Mouse (Mus musculus) heart, postnatal 10 days (tissue): ENCODE data around the gene Clpp. TPM values are rescaled to one million over a fixed set of nuclear protein-coding genes. Genes with fewer than 3 reads are reported as not detected.

Experiments
- DNase-seq, 2 experiments: peaks; one replicate each; pipeline ENCODE4 v3.0.0; 2021
- intact Hi-C: fragments of 180-260 bp; cut with DNase I; formaldehyde crosslinking; loops from one replicate; pipeline ENCODE4 v1.15.1; 2025
- total RNA-seq, 2 experiments: library from RNA; stranded (reverse); gene quantifications; 2 replicates each; pipeline ENCODE4 v1.2.3; 2021

The Clpp gene
- total RNA-seq, 2 experiments from 2014 or later, result 60.1 to 60.6 TPM

GRCm38 (mm10) chr17:56985656-56986055 lies 4.4 kb upstream of the Clpp start:
- intact Hi-C loops, result loop anchor here (5.0 kb wide), 1 partner anchor 53 kb away; no protein-coding TSS in a partner anchor

GRCm38 (mm10) chr17:56986105-56986805 lies 3.9 kb upstream of the Clpp start:
- no peak for DNase-seq
- intact Hi-C loops, result loop anchor here (5.0 kb wide), 1 partner anchor 54 kb away; no protein-coding TSS in a partner anchor

More at GRCm38 (mm10) chr17:56985656-56986055, 4.4 kb upstream of the Clpp start:
- no peak for DNase-seq

- no peak for DNase-seq
- intact Hi-C loops, result loop anchor here (5.0 kb wide), 1 partner anchor 56 kb away; no protein-coding TSS in a partner anchor
These were observed 1.7 kb upstream of the Clpp start for GRCm38 (mm10) chr17:56988441-56988840.

- DNase-seq, result no peak
- intact Hi-C loops, result loop anchor here (5.0 kb wide), 1 partner anchor 57 kb away; no protein-coding TSS in a partner anchor
These were observed 1.1 kb upstream of the Clpp start for GRCm38 (mm10) chr17:56988921-56989430.

- intact Hi-C loops, result loop anchor here (2.0 to 10.0 kb wide), 3 partner anchors 57 to 287 kb away; partner anchors contain the start of genes Gpr108 and Trip10
These were observed 514 bp upstream of the Clpp start for GRCm38 (mm10) chr17:56989467-56990114.

GRCm38 (mm10) chr17:56990966-56991365 lies 861 bp downstream of the Clpp start:
- no peak for DNase-seq
- intact Hi-C loops, result loop anchor here (2.0 to 10.0 kb wide), 2 partner anchors 254 to 286 kb away; partner anchors contain the start of genes Gpr108 and Trip10

More at GRCm38 (mm10) chr17:56989467-56990114, 514 bp upstream of the Clpp start:
- DNase-seq, result no peak

- intact Hi-C loops, result loop anchor here (5.0 to 10.0 kb wide), 2 partner anchors 250 to 337 kb away; partner anchors contain the start of genes Gpr108 and Trip10
- DNase-seq, result no peak
These were observed 4.9 kb downstream of the Clpp start for GRCm38 (mm10) chr17:56995046-56995445.

GRCm38 (mm10) chr17:56996506-56996905 lies 6.4 kb downstream of the Clpp start:
- DNase-seq, result no peak
- intact Hi-C loops, result loop anchor here (2.0 to 10.0 kb wide), 3 partner anchors 100 to 336 kb away; partner anchors contain the start of genes Gpr108 and Trip10

- intact Hi-C loops, result loop anchor here (1.0 to 10.0 kb wide), 4 partner anchors 100 to 335 kb away; partner anchors contain the start of genes Gpr108 and Trip10
These were observed 7.0 kb downstream of the Clpp start, which contains the start of gene Alkbh7 for GRCm38 (mm10) chr17:56997029-56997667. TSS of gene Alkbh7 (plus strand) at chr17:56997339.

GRCm38 (mm10) chr17:56999414-56999813 lies 9.3 kb downstream of the Clpp start:
- no peak for DNase-seq
- intact Hi-C loops, result loop anchor here (5.0 to 10.0 kb wide), 2 partner anchors 245 to 333 kb away; partner anchors contain the start of genes Gpr108 and Trip10

More at GRCm38 (mm10) chr17:56997029-56997667, 7.0 kb downstream of the Clpp start, which contains the start of gene Alkbh7:
- DNase-seq, result peak; percentile 97 to 98

GRCm38 (mm10) chr17:56999968-57000609 lies 10.0 kb downstream of the Clpp start, which contains the start of gene Pspn:
TSS of gene Pspn (minus strand) at chr17:57000018.
- intact Hi-C loops, result loop anchor here (5.0 to 10.0 kb wide), 2 partner anchors 245 to 332 kb away; partner anchors contain the start of genes Gpr108 and Trip10
- DNase-seq, result peak in 1 of 2 experiments; percentile 22

- peak; percentile 32 to 37 for DNase-seq
These were observed 11.1 kb downstream of the Clpp start for GRCm38 (mm10) chr17:57001228-57001627.

GRCm38 (mm10) chr17:57003994-57004393 lies 13.9 kb downstream of the Clpp start:
- intact Hi-C loops, result loop anchor here (1.0 kb wide), 1 partner anchor 114 kb away; no protein-coding TSS in a partner anchor
- DNase-seq, result no peak

More at GRCm38 (mm10) chr17:57001228-57001627, 11.1 kb downstream of the Clpp start:
- intact Hi-C loops, result no loop called here

GRCm38 (mm10) chr17:57007137-57007905 lies 17.2 kb downstream of the Clpp start:
- intact Hi-C loops, result no loop called here
- peak in 1 of 2 experiments; percentile 32 for DNase-seq

GRCm38 (mm10) chr17:57010911-57011235 lies 20.8 kb downstream of the Clpp start:
- intact Hi-C loops, result no loop called here

GRCm38 (mm10) chr17:57011236-57012141 lies 21.4 kb downstream of the Clpp start, which contains the start of the genes Gtf2f1 and Gm17949:
TSS of gene Gtf2f1 (minus strand) at chr17:57011288.
TSS of gene Gm17949 (plus strand) at chr17:57011469.
- DNase-seq, result peak; percentile 94 to 96
- intact Hi-C loops, result loop anchor here (2.0 kb wide), 1 partner anchor 19 kb away; the partner anchor contains the start of gene Khsrp

More at GRCm38 (mm10) chr17:57010911-57011235, 20.8 kb downstream of the Clpp start:
- no peak for DNase-seq

- intact Hi-C loops, result loop anchor here (2.0 kb wide), 1 partner anchor 18 kb away; the partner anchor contains the start of gene Khsrp
- DNase-seq, result no peak
These were observed 22.2 kb downstream of the Clpp start for GRCm38 (mm10) chr17:57012245-57012795.
